Mouse (Mus musculus) neural tube, embryonic 12.5 days (tissue): ENCODE measurements around the gene Upb1. TPM values are rescaled to one million over a fixed set of nuclear protein-coding genes. Genes with fewer than 3 reads are reported as not detected.
"Not testable (repeated sequence)": the region's sequence is repeated elsewhere in the genome, so short reads cannot be mapped to it uniquely, and the experiment has no call there.

ENCODE experiments used
- ATAC-seq: fragments of 200-750 bp; cut with Nextera tagmentation; 2 replicates; pipeline ENCODE4 v1.8.0; 2017; ENCODE audit warnings: low read depth, mild to moderate bottlenecking, moderate TSS enrichment, moderate library complexity; ENCODE audit not compliant: low FRiP score
- H3K27ac ChIP-seq: fragments of 300-500 bp; sonication (generic); 2 replicates; pipeline ENCODE4 v1.5.1; 2016
- H3K27me3 ChIP-seq: fragments of 300-500 bp; sonication (generic); replicated peaks from 2 replicates; pipeline ENCODE4 v1.6.1; 2016; ENCODE audit warnings: mild to moderate bottlenecking
- H3K36me3 ChIP-seq: fragments of 300-500 bp; sonication (generic); 2 replicates; pipeline ENCODE4 v1.6.1; 2016; ENCODE audit warnings: mild to moderate bottlenecking
- H3K4me1 ChIP-seq: fragments of 300-500 bp; sonication (generic); 2 replicates; pipeline ENCODE4 v1.6.1; 2016
- H3K4me2 ChIP-seq: fragments of 300-500 bp; sonication (generic); replicated peaks from 2 replicates; pipeline ENCODE4 v1.6.1; 2016; ENCODE audit warnings: mild to moderate bottlenecking
- H3K4me3 ChIP-seq: fragments of 300-500 bp; sonication (generic); 2 replicates; pipeline ENCODE4 v1.5.1; 2016
- H3K9ac ChIP-seq: fragments of 300-500 bp; sonication (generic); 2 replicates; pipeline ENCODE4 v1.6.1; 2016; ENCODE audit warnings: mild to moderate bottlenecking
- H3K9me3 ChIP-seq: fragments of 300-500 bp; sonication (generic); 2 replicates; pipeline ENCODE4 v1.6.1; 2016; ENCODE audit warnings: mild to moderate bottlenecking
- whole genome bisulfite sequencing: fragments of 180-500 bp; shearing (Covaris S2); methylation state at CpG from one replicate; pipeline ENCODE4 v1.1.7; 2016; 5-methylcytosine and 5-hydroxymethylcytosine counted together
- polyA plus RNA-seq: library from polyadenylated mRNA; unstranded; fragments of >200 nt; fragmentation: Nextera tagmentation; extraction: Ambion mirVana; gene quantifications from 2 replicates; pipeline ENCODE4 v1.2.1, GENCODE M21; 2016

Upb1 gene
- polyA plus RNA-seq, 1 experiment from 2014 or later: 0.10 TPM

DNA sequence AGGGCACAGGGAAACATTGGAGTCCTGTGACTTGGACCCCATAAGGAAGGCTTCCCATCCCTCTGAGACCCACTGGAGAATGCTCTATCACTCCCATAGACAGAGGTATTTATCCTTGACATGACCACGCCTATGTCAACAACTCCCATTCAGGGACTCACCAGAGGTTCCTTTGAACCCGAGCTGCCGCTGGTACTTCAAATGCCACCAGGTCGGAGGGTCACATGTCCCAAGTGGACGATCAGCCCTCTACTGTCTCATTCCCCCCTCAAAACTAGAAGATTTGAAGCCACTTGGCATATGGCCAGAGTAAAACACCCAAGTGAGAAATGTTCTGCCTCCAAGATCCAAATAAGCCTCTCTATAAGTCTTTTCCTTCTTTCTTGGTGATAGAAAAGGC is 73.7 kb downstream of the Upb1 start:
- Histone ChIP-seq H3K4me3 (no peak overlapping the region), H3K9ac (no peak overlapping the region), H3K36me3 (no peaks in the 10 kb centered on the region), H3K27me3 (no peaks in the 10 kb centered on the region), H3K4me2 (no peak overlapping the region), H3K27ac (no peak overlapping the region), H3K9me3 (no peaks in the 10 kb centered on the region), H3K4me1 (no peaks in the 10 kb centered on the region)
- ATAC-seq: no peak
- WGBS: 35% methylated on average over 5 of the region's 5 CpGs

DNA sequence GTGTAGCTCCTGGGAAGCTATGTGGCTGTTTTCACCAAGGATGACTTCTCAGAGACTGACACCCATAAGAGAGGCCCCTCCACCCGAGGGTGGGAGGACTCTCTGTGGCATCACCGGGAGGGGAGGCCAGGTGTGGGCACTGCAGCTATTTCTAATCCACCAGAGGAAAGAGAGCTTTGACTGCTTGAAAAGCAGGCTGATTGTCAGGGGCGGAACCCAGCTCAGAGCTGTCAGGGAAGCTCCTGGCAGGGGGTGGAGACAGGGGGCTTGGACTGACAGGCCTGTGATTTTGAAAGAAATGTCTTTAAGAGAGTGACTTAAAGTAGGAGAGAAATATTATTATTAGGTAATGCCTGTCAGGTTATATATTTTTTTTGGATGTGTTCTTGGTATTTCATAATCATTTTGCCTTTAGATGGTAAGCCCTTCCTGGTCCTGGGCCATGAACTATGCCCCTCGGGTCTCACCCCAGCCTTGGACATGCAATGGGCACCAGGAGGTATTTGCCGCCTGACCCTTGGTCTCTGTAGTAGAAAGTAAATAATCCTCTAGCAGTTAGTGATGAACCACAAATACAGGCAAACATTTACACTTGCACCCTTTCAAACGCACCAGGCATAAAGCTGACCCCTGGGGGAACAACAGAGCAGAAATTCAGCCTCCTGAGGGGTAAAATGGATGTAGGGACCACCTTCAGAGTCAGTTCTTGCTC is 74.4 kb downstream of the Upb1 start:
- ATAC-seq, H3K27ac ChIP-seq, H3K27me3 ChIP-seq, H3K4me2 ChIP-seq, H3K4me3 ChIP-seq, H3K4me1 ChIP-seq, H3K9ac ChIP-seq, H3K36me3 ChIP-seq, H3K9me3 ChIP-seq: not testable (repeated sequence)
- 42% methylated on average over 5 of the region's 6 CpGs for WGBS

DNA sequence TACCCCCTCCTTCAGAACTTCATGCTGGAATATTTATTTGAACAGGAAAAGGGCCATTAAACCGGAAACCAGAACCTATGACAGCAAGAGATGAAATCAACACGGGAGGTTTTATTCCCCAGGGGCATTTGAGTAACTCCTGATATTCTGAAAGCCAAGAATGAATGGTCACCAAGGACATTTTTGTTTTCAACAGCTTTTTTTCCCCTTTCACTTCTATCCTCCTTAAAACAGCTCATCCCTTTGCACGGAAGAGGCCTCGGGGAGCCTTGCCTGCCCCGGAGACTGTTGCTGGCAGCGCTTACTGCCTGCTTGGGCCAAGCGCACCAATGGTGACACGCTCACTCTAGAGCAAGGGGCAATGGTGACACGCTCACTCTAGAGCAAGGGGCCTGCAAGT is 76.1 kb downstream of the Upb1 start:
- no peak for ATAC-seq
- Histone ChIP-seq H3K27ac (no peak overlapping the region), H3K4me1 (no peaks in the 10 kb centered on the region), H3K9ac (no peak overlapping the region), H3K27me3 (no peaks in the 10 kb centered on the region), H3K4me3 (no peak overlapping the region), H3K4me2 (no peak overlapping the region), H3K36me3 (no peaks in the 10 kb centered on the region), H3K9me3 (no peaks in the 10 kb centered on the region)
- WGBS: 76% methylated on average over 9 of the region's 9 CpGs

DNA sequence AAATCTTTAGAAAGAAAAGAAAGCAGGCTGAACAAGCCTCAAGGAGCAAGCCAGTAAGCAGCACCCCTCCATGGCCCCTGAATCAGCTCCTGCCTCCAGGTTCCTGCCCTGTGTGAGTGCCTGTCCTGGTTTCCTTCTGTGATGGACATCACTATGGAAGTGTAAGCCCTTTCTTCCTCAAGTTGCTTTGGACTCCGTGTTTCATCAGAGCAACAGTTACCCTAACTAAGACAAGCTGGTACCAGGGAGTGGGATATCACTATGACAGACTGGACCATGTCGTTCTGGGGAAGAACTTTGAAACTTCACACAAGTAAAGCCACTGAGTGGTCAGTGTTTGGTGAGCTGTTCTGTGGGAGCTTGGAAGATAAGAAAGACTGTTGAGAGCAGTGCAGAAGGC is 79.0 kb downstream of the Upb1 start:
- H3K27ac ChIP-seq: no peak overlapping the region
- no peak overlapping the region for H3K4me2 ChIP-seq
- no peak overlapping the region for H3K9ac ChIP-seq
- H3K36me3 ChIP-seq: no peaks in the 10 kb centered on the region
- no peaks in the 10 kb centered on the region for H3K27me3 ChIP-seq
- H3K4me3 ChIP-seq: no peak overlapping the region
- no peaks in the 10 kb centered on the region for H3K4me1 ChIP-seq
- 88% methylated on average over 2 of the region's 2 CpGs for WGBS
- ATAC-seq: no peak
- H3K9me3 ChIP-seq: no peaks in the 10 kb centered on the region

DNA sequence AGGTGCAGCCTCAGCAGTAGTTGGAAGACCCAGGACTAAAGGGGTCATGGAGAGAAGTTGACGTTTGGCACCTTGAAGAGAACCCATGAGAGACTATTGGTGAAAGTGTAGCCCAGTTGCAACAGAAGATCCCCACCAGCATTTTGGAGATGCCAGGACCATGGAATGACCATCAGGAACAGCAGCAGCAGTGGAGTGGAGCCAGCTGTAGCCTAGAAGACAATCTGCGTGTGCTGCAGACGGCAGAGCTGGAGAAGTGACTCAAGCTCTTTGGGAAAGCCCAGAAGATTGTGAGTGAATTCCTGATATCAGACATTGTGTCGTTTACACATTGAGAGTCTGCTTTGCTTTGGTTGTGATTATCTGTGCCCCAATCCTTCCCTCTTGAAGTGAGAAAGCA is 80.8 kb downstream of the Upb1 start:
- no peak for ATAC-seq
- H3K9me3 ChIP-seq: no peaks in the 10 kb centered on the region
- H3K4me1 ChIP-seq: no peaks in the 10 kb centered on the region
- 85% methylated on average over 4 of the region's 4 CpGs for WGBS
- H3K27me3 ChIP-seq: no peaks in the 10 kb centered on the region
- no peak overlapping the region for H3K27ac ChIP-seq
- H3K9ac ChIP-seq: no peak overlapping the region
- no peaks in the 10 kb centered on the region for H3K36me3 ChIP-seq
- no peak overlapping the region for H3K4me3 ChIP-seq
- H3K4me2 ChIP-seq: no peak overlapping the region

DNA sequence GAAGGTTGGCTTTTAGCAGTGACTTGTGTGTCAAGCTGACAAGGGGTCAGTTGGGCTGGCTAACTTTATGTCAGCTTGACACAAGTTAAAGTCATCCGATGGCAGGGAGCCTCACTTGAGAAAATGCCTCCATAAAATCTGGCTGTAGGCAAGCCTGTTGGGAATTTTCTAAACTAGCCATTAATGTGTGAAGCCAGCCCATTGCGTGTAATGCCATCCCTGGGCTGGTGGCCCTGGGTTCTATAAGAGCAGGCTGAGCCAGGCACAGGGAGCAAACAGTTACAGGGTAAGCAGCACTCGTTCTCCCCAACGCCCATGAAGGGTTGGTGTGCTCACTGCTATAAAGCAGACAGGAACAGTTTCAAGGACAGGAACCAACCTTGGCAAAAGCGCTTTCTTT is 81.4 kb downstream of the Upb1 start:
- 88% methylated on average over 5 of the region's 5 CpGs for WGBS
- H3K36me3 ChIP-seq: no peaks in the 10 kb centered on the region
- no peak overlapping the region for H3K4me2 ChIP-seq
- no peaks in the 10 kb centered on the region for H3K27me3 ChIP-seq
- H3K27ac ChIP-seq: no peak overlapping the region
- ATAC-seq: no peak
- H3K9me3 ChIP-seq: no peaks in the 10 kb centered on the region
- no peak overlapping the region for H3K4me3 ChIP-seq
- no peaks in the 10 kb centered on the region for H3K4me1 ChIP-seq
- no peak overlapping the region for H3K9ac ChIP-seq

DNA sequence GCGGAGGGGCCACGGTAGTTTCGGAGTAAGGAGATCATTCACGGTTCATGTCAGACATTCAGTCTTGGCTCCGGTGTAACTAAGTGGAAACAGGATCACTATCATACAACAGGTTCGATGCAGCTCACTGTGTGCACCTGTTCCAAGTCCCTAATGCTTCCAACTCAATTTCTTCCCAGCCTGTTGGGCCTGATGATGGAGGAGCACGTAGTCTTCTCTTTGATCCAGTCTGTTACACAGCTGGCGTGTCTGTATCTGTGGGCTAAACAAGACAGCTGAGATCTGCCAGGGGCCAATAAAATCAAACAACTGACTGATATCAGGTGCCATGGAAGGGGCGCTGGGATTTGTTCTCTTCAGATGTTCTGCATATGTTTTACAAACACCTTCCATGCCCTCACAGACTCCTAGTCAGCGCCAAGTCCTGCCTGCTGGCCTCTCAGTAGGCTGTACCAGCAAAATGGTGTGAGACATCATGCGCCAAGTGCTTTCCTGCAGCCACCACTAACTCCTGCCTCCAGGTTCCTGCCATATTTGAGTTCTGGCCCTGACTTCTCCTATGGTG is 82.1 kb downstream of the Upb1 start:
- H3K27me3 ChIP-seq: no peaks in the 10 kb centered on the region
- H3K9ac ChIP-seq: no peak overlapping the region
- H3K36me3 ChIP-seq: no peaks in the 10 kb centered on the region
- 88% methylated on average over 11 of the region's 11 CpGs for WGBS
- no peak for ATAC-seq
- no peak overlapping the region for H3K27ac ChIP-seq
- no peaks in the 10 kb centered on the region for H3K4me1 ChIP-seq
- H3K9me3 ChIP-seq: no peaks in the 10 kb centered on the region
- no peak overlapping the region for H3K4me3 ChIP-seq
- no peak overlapping the region for H3K4me2 ChIP-seq

DNA sequence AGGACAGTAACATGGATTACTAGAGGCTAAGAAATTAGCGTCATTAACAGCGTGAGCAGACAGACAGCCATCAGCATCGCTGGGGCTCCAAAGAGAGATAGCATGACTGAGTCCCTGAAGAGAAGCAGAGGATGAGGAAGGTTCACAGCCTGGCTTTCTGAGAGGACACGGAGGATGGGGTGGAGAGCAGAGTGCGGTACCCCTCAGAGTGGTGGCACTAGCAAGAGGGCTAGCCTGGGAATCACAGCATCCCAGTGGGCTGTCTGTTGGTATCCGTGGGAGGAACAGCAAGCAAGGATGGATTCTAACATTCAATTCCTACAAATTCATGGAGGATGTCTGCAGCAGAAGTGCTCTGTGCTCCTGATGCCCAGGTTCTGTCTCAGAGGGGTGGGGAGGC is 83.2 kb downstream of the Upb1 start:
- WGBS: 86% methylated on average over 6 of the region's 6 CpGs
- no peaks in the 10 kb centered on the region for H3K4me1 ChIP-seq
- H3K27ac ChIP-seq: no peak overlapping the region
- no peak overlapping the region for H3K4me3 ChIP-seq
- H3K9ac ChIP-seq: no peak overlapping the region
- H3K4me2 ChIP-seq: no peak overlapping the region
- H3K36me3 ChIP-seq: no peaks in the 10 kb centered on the region
- no peaks in the 10 kb centered on the region for H3K9me3 ChIP-seq
- no peak for ATAC-seq
- H3K27me3 ChIP-seq: no peaks in the 10 kb centered on the region

DNA sequence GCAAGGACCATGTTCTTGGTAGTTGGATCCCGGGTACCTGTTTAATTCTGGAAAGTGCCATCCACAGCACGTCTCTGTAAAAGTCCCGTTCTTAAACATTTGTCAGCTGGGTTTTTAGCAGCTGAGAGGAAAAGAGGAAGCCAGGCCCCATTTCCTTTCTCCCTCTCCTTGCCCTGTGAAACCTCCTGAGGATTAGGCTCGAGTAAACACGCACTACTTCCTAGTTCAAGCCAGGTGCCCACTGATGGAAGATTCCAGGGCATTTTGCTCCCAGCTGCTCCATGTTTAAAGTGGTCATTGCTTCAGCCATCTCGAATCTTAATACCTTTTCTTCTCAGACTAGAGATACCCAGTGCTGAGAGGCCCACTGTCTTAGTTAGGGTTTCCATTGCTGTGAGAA is 83.9 kb downstream of the Upb1 start:
- no peak overlapping the region for H3K4me3 ChIP-seq
- WGBS: 75% methylated on average over 6 of the region's 6 CpGs
- no peaks in the 10 kb centered on the region for H3K9me3 ChIP-seq
- no peak overlapping the region for H3K27ac ChIP-seq
- H3K4me2 ChIP-seq: no peak overlapping the region
- no peaks in the 10 kb centered on the region for H3K36me3 ChIP-seq
- no peaks in the 10 kb centered on the region for H3K27me3 ChIP-seq
- ATAC-seq: no peak
- no peaks in the 10 kb centered on the region for H3K4me1 ChIP-seq
- no peak overlapping the region for H3K9ac ChIP-seq

DNA sequence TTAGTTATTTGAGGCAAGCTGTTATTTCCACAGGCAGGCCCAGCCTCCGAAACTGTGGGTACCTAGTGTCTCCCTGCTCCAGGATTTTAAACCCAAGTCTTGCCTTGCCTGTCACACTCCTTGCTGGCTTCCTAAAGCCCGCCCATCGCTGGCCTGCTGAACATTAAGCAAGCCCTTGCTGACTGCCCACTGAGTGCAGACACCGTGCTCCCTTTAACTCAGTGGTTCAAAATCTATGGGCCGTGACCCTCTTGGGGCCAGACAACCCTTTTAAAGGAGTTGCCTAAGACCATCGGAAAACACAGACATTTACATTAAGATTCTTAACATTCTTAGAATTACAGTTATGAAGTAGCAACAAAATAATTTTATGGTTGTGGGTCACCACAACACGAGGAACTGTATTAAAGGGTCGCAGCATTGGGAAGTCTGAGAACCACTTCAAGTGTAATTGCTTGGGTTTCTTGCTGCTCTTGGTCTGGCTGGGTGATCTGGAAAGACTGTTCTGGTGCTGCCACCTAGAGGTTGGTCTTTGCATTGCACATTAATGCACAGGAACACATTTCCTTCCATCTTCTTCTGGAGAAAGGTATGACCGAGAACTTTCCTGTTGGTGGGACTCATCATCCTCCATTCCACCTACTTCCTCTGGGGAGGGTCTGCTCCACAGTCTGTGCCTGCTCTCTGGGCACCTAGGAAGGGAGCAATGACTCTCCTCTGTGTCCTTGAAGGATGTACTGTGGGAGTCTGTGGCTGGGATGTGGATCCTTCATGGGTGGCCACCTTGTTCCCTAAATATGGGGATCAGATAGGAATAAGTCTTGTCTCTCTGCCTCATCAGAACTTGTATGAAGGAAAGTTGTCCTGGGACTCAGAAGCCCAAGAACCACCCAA is 85.4 kb downstream of the Upb1 start:
- Histone ChIP-seq H3K4me3 (no peak overlapping the region), H3K36me3 (no peaks in the 10 kb centered on the region)
- 57% methylated on average over 9 of the region's 9 CpGs for WGBS

DNA sequence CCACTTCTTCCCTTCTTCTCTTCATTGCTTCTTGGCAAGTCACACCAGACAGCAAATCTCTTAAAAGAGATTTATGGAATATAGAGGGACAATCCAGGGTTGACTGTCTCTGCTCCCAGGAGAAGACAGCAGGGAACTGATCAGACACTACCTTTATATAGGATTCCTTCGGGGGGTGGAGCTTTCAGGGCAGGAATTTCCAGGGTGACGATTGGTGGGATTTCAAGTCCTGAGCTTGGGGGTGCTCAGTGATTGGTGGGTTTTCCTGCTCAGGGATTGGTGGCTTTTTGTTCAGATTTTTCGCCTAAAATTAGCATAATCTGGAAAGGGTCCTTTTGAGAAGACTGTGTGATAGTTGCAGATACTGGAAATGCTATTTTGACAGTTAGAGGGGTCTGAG is 86.2 kb downstream of the Upb1 start:
- H3K27ac ChIP-seq: no peak overlapping the region
- H3K9ac ChIP-seq: no peak overlapping the region
- 71% methylated on average over 3 of the region's 3 CpGs for WGBS
- H3K27me3 ChIP-seq: no peaks in the 10 kb centered on the region
- no peaks in the 10 kb centered on the region for H3K9me3 ChIP-seq
- no peaks in the 10 kb centered on the region for H3K4me1 ChIP-seq
- H3K4me3 ChIP-seq: no peak overlapping the region
- no peak overlapping the region for H3K4me2 ChIP-seq
- no peak for ATAC-seq
- H3K36me3 ChIP-seq: no peaks in the 10 kb centered on the region

More for the DNA sequence above, 85.4 kb downstream of the Upb1 start:
- Histone ChIP-seq H3K4me2 (no peak overlapping the region), H3K4me1 (no peaks in the 10 kb centered on the region), H3K9ac (no peak overlapping the region), H3K27ac (no peak overlapping the region), H3K27me3 (no peaks in the 10 kb centered on the region), H3K9me3 (no peaks in the 10 kb centered on the region)
- no peak for ATAC-seq

DNA sequence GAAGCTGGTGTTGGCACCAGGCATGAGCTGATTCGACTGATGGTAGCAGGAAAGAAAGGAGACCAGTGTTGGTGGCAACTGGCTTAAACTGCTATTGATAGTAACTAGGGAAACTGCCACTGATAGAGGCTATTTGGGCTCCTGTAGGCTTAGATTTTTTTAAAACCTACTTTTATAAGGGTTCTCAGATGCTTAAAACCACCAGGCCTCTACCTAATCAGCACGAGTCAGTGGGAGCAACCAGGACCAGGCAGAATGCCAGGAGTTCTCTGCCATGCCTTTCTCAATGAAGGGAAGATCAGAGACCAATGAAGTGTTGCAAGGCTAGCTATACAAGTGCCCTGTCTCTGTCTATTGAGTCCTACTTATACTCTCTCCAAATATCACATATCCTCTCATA is 88.6 kb downstream of the Upb1 start:
- Histone ChIP-seq H3K4me1 (no peaks in the 10 kb centered on the region), H3K27ac (no peak overlapping the region), H3K27me3 (no peaks in the 10 kb centered on the region), H3K9me3 (no peaks in the 10 kb centered on the region), H3K9ac (no peak overlapping the region), H3K4me2 (no peak overlapping the region), H3K36me3 (no peaks in the 10 kb centered on the region), H3K4me3 (no peak overlapping the region)
- no peak for ATAC-seq
- 80% methylated on average over 2 of the region's 2 CpGs for WGBS
